13 mouse cellular contexts compared by ENCODE assay signal in genomic region chr17:80941857-80942256, GRCm38 (mm10). TPM values are rescaled to one million over a fixed set of nuclear protein-coding genes. Genes with fewer than 3 reads are reported as not detected.
"Had no signal": no experiment of that assay in that cellular context is flagged by ENCODE, and none has a peak within 500 bp of the region (broad histone marks: within the 10 kb centered on the region; RNA-seq: fewer than 3 reads in every experiment).

No protein-coding gene starts in this region.

- DNase-seq: kidney, adult 9 months; kidney, postnatal 36 days; lung, postnatal 4 days; retina, postnatal 1 day; right cerebral cortex, postnatal 14 days; thymus, postnatal 36 days had no signal

- H3K4me2 ChIP-seq: limb, embryonic 15.5 days; liver, embryonic 12.5 days; midbrain, embryonic 11.5 days; neural tube, embryonic 12.5 days had no signal

- H3K27me3 ChIP-seq: neural tube, embryonic 12.5 days had no signal

- ATAC-seq: intestine, postnatal 0 days; liver, embryonic 12.5 days had no signal

- H3K4me1 ChIP-seq: liver, embryonic 12.5 days had no signal

- H3K36me3 ChIP-seq: limb, embryonic 15.5 days; liver, embryonic 12.5 days; neural tube, embryonic 12.5 days had no signal

- H3K9me3 ChIP-seq: limb, embryonic 15.5 days; liver, embryonic 12.5 days; neural tube, embryonic 12.5 days had no signal

- H3K27ac ChIP-seq: kidney, postnatal 0 days; limb, embryonic 15.5 days; liver, embryonic 12.5 days; neural tube, embryonic 12.5 days had no signal

- H3K9ac ChIP-seq: limb, embryonic 15.5 days; liver, embryonic 12.5 days; neural tube, embryonic 12.5 days had no signal

- H3K4me3 ChIP-seq: limb, embryonic 15.5 days; liver, embryonic 12.5 days; myocyte; neural tube, embryonic 12.5 days had no signal

RNA-seq across cellular contexts. Expression of gene Tmem178, which starts 2.6 kb away (rescaled TPM):
- polyA plus RNA-seq: myocyte had no signal
